Mouse (Mus musculus): ENCODE data around the gene Nudt8.
"Not testable (repeated sequence)": the region's sequence is repeated elsewhere in the genome, so short reads cannot be mapped to it uniquely, and the experiment has no call there.

Gene Nudt8

GRCm38 (mm10) chr19:4014802-4015201 is 14.4 kb downstream of the Nudt8 start:
- DNase-seq (ENCODE audit: low spot score in 2 of 2), result no peak

- DNase-seq (ENCODE audit: low spot score in 2 of 2), result no peak
Measured at GRCm38 (mm10) chr19:4015635-4016034, 15.3 kb downstream of the Nudt8 start.

- DNase-seq (ENCODE audit: low spot score in 2 of 2), result no peak
Measured at GRCm38 (mm10) chr19:4017921-4018587, 17.7 kb downstream of the Nudt8 start.

- DNase-seq (ENCODE audit: low spot score in 2 of 2), result peak; percentile 63 to 73
Measured at GRCm38 (mm10) chr19:4018743-4019583, 18.6 kb downstream of the Nudt8 start.

- DNase-seq (ENCODE audit: low spot score in 2 of 2), result no peak
Measured at GRCm38 (mm10) chr19:4023185-4023584, 22.8 kb downstream of the Nudt8 start.

- DNase-seq (ENCODE audit: low spot score in 2 of 2), result no peak
Measured at GRCm38 (mm10) chr19:4027576-4027975, 27.2 kb downstream of the Nudt8 start.

GRCm38 (mm10) chr19:4032668-4033067 is 32.3 kb downstream of the Nudt8 start:
- DNase-seq (ENCODE audit: low spot score in 2 of 2), result no peak

GRCm38 (mm10) chr19:4033298-4033697 is 32.9 kb downstream of the Nudt8 start:
- DNase-seq (ENCODE audit: low spot score in 2 of 2), result no peak

GRCm38 (mm10) chr19:4033742-4034141 is 33.4 kb downstream of the Nudt8 start:
- no peak for DNase-seq (ENCODE audit: low spot score in 2 of 2)

GRCm38 (mm10) chr19:4036327-4037045 is 36.1 kb downstream of the Nudt8 start:
- no peak for DNase-seq (ENCODE audit: low spot score in 2 of 2)

- not testable (repeated sequence) for DNase-seq (ENCODE audit: low spot score in 2 of 2)
Measured at GRCm38 (mm10) chr19:4037154-4037787, 36.9 kb downstream of the Nudt8 start.

- DNase-seq (ENCODE audit: low spot score in 2 of 2), result peak; percentile 76 to 80
Measured at GRCm38 (mm10) chr19:4037788-4038232, 37.4 kb downstream of the Nudt8 start, which contains the start of gene Gstp1. TSS of gene Gstp1 (minus strand) at chr19:4037985.

GRCm38 (mm10) chr19:4040941-4041340 is 40.6 kb downstream of the Nudt8 start:
- DNase-seq (ENCODE audit: low spot score in 2 of 2), result not testable (repeated sequence)

- not testable (repeated sequence) for DNase-seq (ENCODE audit: low spot score in 2 of 2)
Measured at GRCm38 (mm10) chr19:4041500-4041899, 41.1 kb downstream of the Nudt8 start.

GRCm38 (mm10) chr19:4042124-4042523 is 41.7 kb downstream of the Nudt8 start:
- DNase-seq (ENCODE audit: low spot score in 2 of 2), result no peak

GRCm38 (mm10) chr19:4044109-4044508 is 43.7 kb downstream of the Nudt8 start:
- not testable (repeated sequence) for DNase-seq (ENCODE audit: low spot score in 2 of 2)

- DNase-seq (ENCODE audit: low spot score in 2 of 2), result no peak
Measured at GRCm38 (mm10) chr19:4045966-4046865, 45.8 kb downstream of the Nudt8 start, which contains the start of gene Gstp2. TSS of gene Gstp2 (minus strand) at chr19:4046023.

GRCm38 (mm10) chr19:4046866-4047254 is 46.5 kb downstream of the Nudt8 start:
- no peak for DNase-seq (ENCODE audit: low spot score in 2 of 2)

- DNase-seq (ENCODE audit: low spot score in 2 of 2), result peak; percentile 78 to 86
Measured at GRCm38 (mm10) chr19:4047859-4048258, 47.5 kb downstream of the Nudt8 start.

GRCm38 (mm10) chr19:4049069-4049468 is 48.7 kb downstream of the Nudt8 start:
- DNase-seq (ENCODE audit: low spot score in 2 of 2), result not testable (repeated sequence)

GRCm38 (mm10) chr19:4051016-4051415 is 50.6 kb downstream of the Nudt8 start:
- no peak for DNase-seq (ENCODE audit: low spot score in 2 of 2)

All from natural killer cell, adult 2 months (primary cell).